Mouse (Mus musculus) G1E (cell line): Measurements from ENCODE around the gene Ube2m.

ENCODE experiments used
- CTCF ChIP-seq: IDR thresholded peaks from 2 replicates; pipeline ENCODE4 v1.5.1; 2012; ENCODE audit warnings: low read depth, low read length, inconsistent platforms, mixed read lengths
- GATA1 ChIP-seq: IDR thresholded peaks from 2 replicates; pipeline ENCODE4 v1.6.1; 2012; ENCODE audit warnings: borderline replicate concordance, low read length, inconsistent platforms, mixed read lengths

DNA sequence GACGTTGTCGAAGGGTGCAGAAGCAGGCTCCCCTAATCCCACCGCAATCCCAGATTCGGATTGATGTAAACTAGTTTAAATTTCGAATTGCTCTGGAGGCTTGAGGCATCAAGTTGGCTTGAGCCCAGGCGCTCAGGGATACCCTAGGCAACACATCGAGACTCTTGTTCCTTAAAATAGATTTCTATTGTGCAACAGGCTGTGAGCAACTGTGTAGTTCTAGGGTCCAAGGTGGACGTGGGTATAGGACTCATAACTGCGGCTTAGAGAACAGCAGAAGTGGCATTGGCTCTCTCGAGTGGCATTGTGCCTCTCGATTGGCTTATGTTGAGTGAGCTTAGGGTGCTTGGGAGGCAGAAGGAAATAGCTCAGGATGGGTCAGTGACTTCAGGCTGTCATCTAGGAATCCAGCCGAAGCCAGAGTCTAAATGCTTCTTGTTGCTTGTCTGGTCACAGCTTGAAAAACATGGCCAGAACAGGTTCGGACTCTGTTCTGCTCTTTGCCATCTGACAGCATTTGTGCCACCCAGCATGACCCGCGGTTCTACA lies 620 bp upstream of the Ube2m start:
- TF ChIP-seq CTCF (no peak), GATA1 (no peak)
